Comparison of ENCODE assay signal across 8 mouse cellular contexts in genomic region chr14:14634021-14634420, GRCm38 (mm10).
DNase-seq lines count a peak whose midpoint lies in the region; ATAC-seq and TF ChIP-seq lines count a peak whose summit lies in the region.

No protein-coding gene starts in this region.

- no peak overlapping the region for H3K4me3 ChIP-seq in left cerebral cortex, adult 2 months
- no peak overlapping the region for H3K4me3 ChIP-seq in ES-Bruce4 (ENCODE audit: low read depth, low read length)
- H3K4me3 ChIP-seq in forebrain, embryonic 10.5 days = no peak overlapping the region

- no peaks in the 10 kb centered on the region for H3K36me3 ChIP-seq in ES-Bruce4 (ENCODE audit: control insufficient read depth, insufficient read depth, low read length, poor library complexity, severe bottlenecking)
- no peaks in the 10 kb centered on the region for H3K36me3 ChIP-seq in forebrain, embryonic 10.5 days (replicated peaks)

- TF ChIP-seq CTCF in left cerebral cortex, adult 2 months (IDR thresholded peaks at IDR 0.05) = peak; percentile 4; the same call in 1 of the 2 replicates
- no peak for TF ChIP-seq CTCF in ES-Bruce4 (IDR thresholded peaks at IDR 0.05; ENCODE audit: low read depth, low read length)

- peak; percentile 44 for DNase-seq in CD4-positive, CD25-positive, alpha-beta regulatory T cell, adult 2 months (ENCODE audit: low read depth, low spot score)
- DNase-seq in left cerebral cortex, adult 2 months (ENCODE audit: extremely low spot score in 1 of 2, low spot score in 2 of 2) = no peak
- no peak for DNase-seq in left cerebral cortex, postnatal 25 days (ENCODE audit: low spot score in 2 of 2)
- DNase-seq in induced T-regulatory cell, adult 2 months (ENCODE audit: low read depth) = peak; percentile 63
- DNase-seq in forebrain, embryonic 10.5 days (ENCODE audit: extremely low spot score, low spot score) = no peak
- no peak for DNase-seq in cerebellum, postnatal 25 days

- WGBS in forebrain, embryonic 10.5 days = 45% methylated on average over 2 of the region's 2 CpGs

- H3K4me1 ChIP-seq in ES-Bruce4 (ENCODE audit: control insufficient read depth, insufficient read depth, low read length) = peaks cover 3% of the 10 kb centered on the region
- peaks cover 25% of the 10 kb centered on the region for H3K4me1 ChIP-seq in forebrain, embryonic 10.5 days

- H3K9me3 ChIP-seq in ES-Bruce4 (replicated peaks; ENCODE audit: control insufficient read depth, insufficient read depth, low read length, poor library complexity, severe bottlenecking) = no peaks in the 10 kb centered on the region
- no peaks in the 10 kb centered on the region for H3K9me3 ChIP-seq in forebrain, embryonic 10.5 days

- intact Hi-C loops in left cerebral cortex, adult 2 months (cut with DNase I) = loop anchor here (5.0 kb wide), 1 partner anchor 68 kb away; the partner anchor contains the start of gene Slc4a7
- intact Hi-C loops in left cerebral cortex, postnatal 25 days (cut with DNase I) = loop anchor here (5.0 kb wide), 1 partner anchor 68 kb away; the partner anchor contains the start of gene Slc4a7

- no peaks in the 10 kb centered on the region for H3K27me3 ChIP-seq in ES-Bruce4 (ENCODE audit: control insufficient read depth, insufficient read depth, low read length, poor library complexity, severe bottlenecking)
- H3K27me3 ChIP-seq in forebrain, embryonic 10.5 days (ENCODE audit: poor library complexity, severe bottlenecking) = peaks cover 7% of the 10 kb centered on the region; the same call in 1 of the 2 replicates

- H3K27ac ChIP-seq in left cerebral cortex, adult 2 months = peak overlapping the region; percentile 6; the same call in 1 of the 2 replicates
- peak overlapping the region; percentile 99 for H3K27ac ChIP-seq in ES-Bruce4 (ENCODE audit: insufficient read depth, low read length)
- H3K27ac ChIP-seq in forebrain, embryonic 10.5 days = no peak overlapping the region

- no peak for TF ChIP-seq POLR2A in ES-Bruce4 (IDR thresholded peaks at IDR 0.05; ENCODE audit: insufficient read depth, low read length)

- H3K9ac ChIP-seq in ES-Bruce4 (ENCODE audit: low read depth, poor library complexity, severe bottlenecking) = peak overlapping the region; percentile 94; the same call in 1 of the 2 replicates

- no peak for ATAC-seq in CD4-positive, CD25-positive, alpha-beta regulatory T cell, adult 4 months

- no peak for TF ChIP-seq EP300 in ES-Bruce4 (IDR thresholded peaks at IDR 0.05; ENCODE audit: insufficient read depth, low read depth, low read length)

Comparison
In these comparisons a context has a peak if more than half of its experiments do, and no peak if none do; other contexts are left out.
1. DNase-seq: peak in CD4-positive, CD25-positive, alpha-beta regulatory T cell, adult 2 months (single experiment) and induced T-regulatory cell, adult 2 months (single experiment); none in left cerebral cortex, adult 2 months (0 of 2), left cerebral cortex, postnatal 25 days (0 of 2), forebrain, embryonic 10.5 days (single experiment) and cerebellum, postnatal 25 days (0 of 2).